Mouse (Mus musculus) CD4-positive, CD25-positive, alpha-beta regulatory T cell, adult 2 months (primary cell): ENCODE measurements around the gene Prr13.
A peak's percentile ranks its signal among the peaks of the same experiment; 100 is the strongest.

ENCODE experiments used
- DNase-seq: peaks from one replicate; pipeline ENCODE4 v3.0.0-alpha.2; 2012; ENCODE audit warnings: low read depth, low spot score

The Prr13 gene

GRCm38 (mm10) chr15:102460971-102461370 lies 2.1 kb downstream of the Prr13 start:
- peak; percentile 24 for DNase-seq

DNA sequence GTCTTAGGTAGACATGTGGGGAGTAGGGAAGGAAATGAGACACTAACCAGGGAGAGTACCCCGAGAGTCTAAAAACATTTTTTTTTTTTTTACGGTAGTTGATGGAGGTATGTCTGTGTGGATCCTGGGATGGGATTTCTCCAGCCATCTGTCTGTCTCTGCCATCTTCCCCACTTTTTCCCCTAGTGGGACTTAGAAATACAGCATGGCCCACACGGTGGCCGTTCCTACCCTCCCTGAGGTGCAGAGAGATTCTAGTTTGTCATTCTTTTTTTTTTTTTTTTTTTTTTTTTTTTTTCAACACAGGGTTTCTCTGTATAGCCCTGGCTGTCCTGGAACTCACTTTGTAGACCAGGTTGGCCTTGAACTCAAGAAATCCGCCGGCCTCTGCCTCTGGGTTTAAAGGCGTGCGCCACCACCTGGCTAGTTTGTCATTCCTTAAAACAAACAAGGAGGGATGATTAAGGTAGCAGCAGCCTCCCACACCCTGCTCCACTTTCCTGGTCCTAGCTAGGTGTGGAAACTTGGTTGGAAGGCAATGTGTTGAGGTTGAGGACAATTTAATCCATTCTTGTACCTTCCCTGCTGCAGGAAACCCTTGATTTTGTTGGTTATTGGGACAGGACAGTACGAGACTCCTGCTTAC lies 2.7 kb downstream of the Prr13 start:
- DNase-seq: no peak

DNA sequence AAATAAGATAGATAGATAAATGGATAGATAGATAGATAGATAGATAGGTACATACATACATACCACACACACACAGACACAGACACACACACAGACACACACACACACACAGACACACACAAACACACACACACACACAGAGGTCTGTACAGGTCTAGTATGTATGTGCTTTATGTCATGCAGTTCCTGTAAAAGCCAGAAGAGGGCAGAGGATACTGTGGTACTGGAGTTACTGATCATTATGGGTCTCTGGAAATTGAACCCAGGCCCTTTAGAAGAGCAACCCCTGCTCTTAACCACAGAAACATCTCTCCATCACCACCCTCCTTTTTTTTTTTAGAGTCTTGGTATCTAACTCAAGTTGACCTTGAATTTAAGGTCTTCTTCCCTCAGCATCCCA lies 4.8 kb downstream of the Prr13 start:
- peak; percentile 72 for DNase-seq

DNA sequence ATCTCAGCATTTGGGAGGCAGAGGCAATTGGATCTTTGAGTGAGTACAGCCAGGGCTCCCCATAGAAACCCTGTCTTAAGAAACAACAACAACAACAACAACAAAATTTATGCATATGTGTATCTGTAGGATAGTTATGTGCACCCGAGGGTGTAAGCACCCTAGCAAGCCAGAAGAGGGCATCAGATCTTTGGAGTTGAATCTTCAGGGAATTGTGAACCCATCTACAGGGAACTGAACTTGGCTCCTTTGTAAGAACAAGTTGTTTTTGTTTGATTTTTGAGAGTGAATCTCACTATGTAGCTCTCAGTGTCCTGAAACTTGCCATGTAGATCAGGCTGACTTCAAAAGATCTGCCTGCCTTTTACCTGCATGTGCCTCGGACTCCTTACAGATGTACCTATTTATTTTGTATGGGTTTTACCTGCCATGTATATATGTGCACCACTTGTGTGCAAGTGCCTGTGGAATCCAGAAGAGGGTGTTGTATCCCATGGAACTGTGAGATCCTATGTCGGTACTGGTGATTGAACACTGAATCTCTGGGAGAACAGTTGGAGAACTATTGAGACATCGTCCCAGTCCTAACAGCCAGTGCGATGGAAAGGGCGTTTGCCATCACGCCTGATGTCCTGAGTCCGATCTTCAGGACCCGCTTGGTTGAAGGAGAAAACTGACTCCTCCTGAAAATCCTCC lies 10.0 kb downstream of the Prr13 start:
- no peak for DNase-seq

DNA sequence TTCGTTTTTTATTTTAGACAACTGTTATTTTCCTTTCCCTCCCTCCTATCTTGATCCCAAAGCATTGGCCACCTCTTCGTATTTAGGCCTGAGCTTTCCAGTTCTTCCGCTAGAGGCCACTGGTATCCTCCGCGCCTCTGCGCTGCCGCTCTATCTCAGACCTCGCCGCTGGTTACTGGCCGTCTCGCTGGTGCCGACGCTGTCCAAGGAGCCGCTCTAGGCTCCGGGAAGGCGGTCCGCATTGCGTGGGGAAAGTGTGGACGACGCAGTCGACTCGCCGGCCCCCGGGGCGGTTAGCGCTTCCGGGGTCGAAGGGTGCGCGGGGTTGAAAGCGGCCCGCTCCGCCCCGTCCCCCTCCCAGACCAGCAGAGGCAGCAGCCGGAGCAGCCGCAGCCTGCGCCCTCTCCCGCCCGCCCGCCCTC lies 11.4 kb downstream of the Prr13 start, which contains the start of gene Pcbp2:
Pcbp2 (plus strand) TSS at position 357 of the 422 bp plus-strand sequence.
- peak; percentile 98 for DNase-seq

DNA sequence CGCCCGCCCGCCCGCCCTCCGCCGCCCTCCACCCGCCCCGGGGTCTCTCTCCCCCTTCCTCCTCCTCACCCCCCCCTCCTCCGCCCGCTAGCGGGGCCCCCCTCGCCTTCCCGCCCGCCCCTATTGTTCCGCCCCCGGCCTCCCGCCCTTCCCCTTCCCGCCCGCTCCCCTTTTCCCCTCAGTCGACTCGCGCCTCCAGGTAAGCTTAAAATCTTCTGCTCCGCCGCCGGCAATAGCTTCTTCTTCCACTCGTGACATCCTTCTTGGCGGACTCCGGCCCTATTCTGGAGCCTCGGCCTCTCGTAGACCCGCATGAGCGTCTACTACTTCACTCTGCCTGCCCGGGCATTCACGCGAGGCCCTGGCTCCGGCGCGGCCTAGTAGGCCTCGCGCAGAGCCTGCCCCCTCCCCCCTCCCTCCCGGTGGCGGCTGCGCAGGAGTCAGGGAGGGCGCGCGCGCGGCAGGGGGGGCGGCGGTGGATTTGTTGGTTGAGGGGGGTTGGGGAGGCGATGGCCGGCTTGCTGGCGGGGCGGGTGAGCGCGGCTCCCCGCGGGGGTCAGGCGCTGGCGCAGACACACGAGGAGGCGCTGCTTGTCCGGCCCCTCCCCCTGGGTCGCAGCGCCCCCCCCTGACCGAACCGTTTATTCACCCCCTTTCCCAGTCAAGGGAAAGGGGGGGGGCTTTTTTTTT lies 11.9 kb downstream of the Prr13 start:
- peak; percentile 89 for DNase-seq

DNA sequence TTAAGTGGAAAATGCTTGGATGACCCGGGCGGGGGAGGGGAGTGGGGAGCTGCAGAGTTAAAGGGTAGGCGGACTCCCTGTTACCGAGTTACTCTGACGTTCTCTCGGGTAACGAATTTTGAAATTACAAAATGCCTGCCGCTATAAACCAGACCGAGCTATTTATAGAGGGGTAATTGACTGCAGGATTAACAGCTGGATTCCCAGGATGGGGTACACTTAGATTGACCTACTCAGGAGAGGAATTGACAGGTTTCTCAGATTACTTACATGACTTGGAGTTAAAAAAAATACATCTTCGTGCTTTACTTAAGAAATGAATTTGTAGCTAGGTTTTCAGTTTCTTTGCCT lies 12.4 kb downstream of the Prr13 start:
- no peak for DNase-seq

DNA sequence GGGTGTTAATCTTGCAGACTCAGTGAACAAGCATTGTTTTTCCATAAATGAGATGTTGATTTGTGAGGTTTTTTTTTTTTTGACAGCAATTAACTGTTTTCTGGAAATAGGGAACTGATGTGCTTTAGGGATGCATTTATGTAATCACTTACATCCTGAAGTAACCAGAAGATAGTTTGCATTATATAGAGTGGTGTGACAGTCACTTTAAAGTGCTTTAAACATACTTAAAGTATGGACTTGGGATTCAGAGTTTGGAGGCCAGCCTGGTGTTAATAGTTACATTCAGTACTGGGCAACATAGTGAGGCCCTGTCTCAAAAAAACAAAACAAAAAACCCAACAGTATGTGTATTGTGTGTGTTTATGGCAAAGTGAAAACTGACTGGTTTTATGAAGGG lies 12.9 kb downstream of the Prr13 start:
- no peak for DNase-seq

DNA sequence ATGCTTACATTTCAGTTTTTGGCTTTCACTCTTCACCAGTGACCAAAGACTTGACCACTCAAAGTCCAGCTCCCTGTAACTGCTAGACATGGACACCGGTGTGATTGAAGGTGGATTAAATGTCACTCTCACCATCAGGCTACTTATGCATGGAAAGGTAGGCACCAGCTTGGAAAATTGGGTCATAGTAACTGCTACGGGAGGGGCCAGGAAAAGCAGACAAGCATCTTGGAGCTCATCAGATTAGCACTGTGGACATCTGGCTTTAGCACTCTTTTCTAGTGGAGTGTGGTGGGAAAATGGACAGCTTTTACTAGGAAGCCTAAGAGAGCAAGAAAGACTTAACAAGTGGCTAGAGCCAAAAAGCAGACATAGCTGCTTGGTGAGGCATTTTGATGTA lies 14.4 kb downstream of the Prr13 start:
- DNase-seq: no peak

DNA sequence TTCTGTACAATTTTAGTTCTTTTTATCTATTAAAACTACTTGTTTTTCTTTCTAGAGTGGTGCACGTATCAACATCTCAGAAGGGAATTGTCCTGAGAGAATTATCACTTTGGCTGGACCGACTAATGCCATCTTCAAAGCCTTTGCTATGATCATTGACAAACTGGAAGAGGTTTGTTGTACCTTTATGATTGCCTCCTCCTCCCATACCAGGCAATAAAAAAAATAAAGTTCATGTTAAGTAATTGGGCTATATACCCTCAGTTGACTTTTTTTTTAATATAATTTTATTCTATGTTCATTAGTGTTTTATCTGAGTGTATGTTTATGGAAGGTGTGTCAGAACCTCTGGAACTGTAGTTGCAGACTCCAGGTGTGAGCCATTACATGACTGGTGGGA lies 15.7 kb downstream of the Prr13 start:
- no peak for DNase-seq

DNA sequence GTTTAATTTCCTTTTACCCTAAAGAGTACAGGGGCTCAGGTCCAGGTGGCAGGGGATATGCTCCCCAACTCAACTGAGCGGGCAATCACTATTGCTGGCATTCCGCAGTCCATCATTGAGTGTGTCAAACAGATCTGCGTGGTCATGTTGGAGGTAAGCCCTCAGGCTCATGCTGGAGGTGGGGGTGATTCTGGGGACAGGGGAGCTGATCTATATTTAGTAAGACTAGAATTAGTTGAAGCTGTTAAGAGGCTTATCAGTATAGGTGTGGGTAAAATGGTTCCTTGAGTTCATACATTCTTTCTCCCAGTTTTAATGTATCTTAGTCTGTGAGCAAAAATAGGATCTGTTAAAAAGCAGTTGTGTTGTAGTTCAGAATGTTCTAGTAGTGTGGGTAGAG lies 24.3 kb downstream of the Prr13 start:
- no peak for DNase-seq

DNA sequence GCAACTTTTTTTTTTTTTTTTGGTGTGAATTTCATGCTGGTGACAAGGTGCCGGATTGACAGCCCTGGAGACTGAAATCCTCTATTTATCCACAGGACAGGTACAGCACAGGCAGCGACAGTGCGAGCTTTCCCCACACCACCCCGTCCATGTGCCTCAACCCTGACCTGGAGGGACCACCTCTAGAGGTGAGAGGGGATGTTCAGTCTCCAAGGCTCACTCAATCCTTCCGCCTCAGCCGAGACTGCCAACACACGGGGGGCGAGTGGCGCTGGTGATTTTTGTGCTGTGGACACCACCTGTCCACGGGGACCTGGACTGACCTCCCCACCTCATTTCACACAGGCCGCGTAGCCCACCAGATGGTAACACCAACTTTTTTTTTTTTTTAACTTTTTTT lies 27.0 kb downstream of the Prr13 start:
- no peak for DNase-seq

GRCm38 (mm10) chr15:102487664-102488063 lies 28.8 kb downstream of the Prr13 start:
- DNase-seq: no peak

GRCm38 (mm10) chr15:102498322-102498721 lies 39.5 kb downstream of the Prr13 start:
- no peak for DNase-seq

DNA sequence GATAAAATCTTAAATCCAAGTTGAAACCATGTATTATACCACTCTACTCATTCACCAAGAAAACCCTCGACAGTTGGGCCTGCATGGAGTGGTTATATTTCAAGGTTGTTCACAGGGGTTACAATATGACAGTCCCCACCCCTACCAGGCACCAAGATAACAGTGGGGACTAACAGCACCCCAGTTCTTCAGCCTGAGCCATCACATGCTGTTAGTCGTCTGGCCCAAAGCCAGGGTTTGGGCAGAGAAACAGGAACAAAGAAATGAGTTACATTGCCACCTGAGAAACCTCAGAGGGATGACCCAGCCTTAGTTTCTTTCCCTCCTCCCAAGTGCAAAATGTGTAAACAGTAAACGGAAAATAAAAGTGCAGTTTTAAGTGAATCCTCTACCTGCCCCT lies 40.5 kb downstream of the Prr13 start:
- no peak for DNase-seq

- DNase-seq: no peak
Observed at GRCm38 (mm10) chr15:102499851-102500250, 41.0 kb downstream of the Prr13 start.

DNA sequence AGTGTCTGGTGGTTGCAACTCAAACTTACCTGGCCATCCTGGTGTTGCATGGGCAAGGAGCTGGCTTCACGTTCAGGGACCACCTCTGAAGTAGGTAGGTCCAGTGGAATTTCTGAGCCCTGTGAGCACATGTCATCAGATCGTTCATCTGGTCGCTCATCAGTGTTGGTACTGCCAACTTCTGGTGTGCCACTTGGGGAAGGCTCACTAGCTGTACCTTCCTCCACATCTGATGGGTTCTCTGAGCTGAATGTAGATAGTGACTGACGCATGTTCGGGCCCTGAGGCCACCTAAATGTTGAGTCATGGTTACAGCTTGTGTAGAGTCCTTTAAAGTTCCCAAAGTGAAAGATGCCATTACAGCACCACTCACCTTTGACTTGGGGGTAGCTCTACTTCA lies 41.7 kb downstream of the Prr13 start:
- DNase-seq: no peak

GRCm38 (mm10) chr15:102501084-102501814 lies 42.4 kb downstream of the Prr13 start:
- DNase-seq: no peak

DNA sequence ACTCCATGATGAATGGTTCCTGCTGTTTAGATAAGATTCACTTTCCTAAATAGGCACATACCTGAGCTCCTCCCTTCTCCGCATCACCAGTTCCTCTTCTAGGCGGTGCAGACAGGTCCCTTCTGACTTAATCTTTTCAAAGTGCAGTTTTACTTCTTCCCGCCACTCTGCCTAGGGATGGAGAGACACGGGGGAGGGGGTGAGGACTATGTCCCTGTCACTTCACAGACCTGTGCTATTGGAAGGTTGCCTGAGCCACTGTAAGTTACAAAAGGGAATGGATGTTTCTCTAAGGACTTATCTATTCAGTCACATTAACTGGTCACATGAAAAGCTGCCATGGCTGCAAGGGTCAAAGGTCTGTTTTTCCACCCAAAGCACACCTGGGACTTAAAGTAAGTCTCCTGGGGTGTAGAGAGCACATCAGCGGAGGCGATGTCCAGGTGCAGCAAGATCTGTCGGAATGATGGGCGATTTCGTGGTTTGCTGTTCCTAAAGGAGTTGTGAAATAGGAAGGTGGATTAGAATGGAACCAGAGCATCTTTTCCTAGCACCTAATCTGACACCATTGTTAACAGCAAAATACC lies 43.5 kb downstream of the Prr13 start:
- DNase-seq: no peak

DNA sequence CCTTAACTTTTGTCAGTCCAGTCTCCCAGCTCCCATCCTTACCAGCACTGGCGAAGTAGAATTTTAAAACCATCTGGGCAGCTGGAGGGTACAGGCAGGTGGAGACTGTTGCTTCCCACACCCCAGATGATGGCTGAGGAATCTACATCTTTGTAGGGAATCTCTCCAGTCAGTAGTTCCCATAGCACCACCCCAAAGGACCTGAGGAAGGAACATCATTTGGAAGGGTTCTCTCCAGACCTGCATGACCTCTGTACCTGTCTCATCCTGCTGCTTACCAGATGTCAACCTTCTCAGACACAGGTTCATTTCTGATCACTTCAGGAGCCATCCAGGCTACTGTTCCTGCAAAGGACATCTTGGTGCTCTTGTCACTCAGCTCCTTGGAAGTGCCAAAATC lies 44.6 kb downstream of the Prr13 start, which contains the start of gene Gm10337:
Gm10337 (plus strand) TSS at position 276 of the 400 bp plus-strand sequence.
- DNase-seq: no peak

GRCm38 (mm10) chr15:102503924-102504782 lies 45.3 kb downstream of the Prr13 start:
- no peak for DNase-seq
